Mouse (Mus musculus) kidney, adult 2 months (tissue): ENCODE results near the gene Enox2. TPM values are rescaled to one million over a fixed set of nuclear protein-coding genes. Genes with fewer than 3 reads are reported as not detected.
A peak's percentile ranks its signal among the peaks of the same experiment; 100 is the strongest.
"Not testable (repeated sequence)": the region's sequence is repeated elsewhere in the genome, so short reads cannot be mapped to it uniquely, and the experiment has no call there.

Experiments used
- DNase-seq: peaks from one replicate; pipeline ENCODE4 v3.0.0; 2021
- H3K27ac ChIP-seq: fragments of 200-500 bp; 2 replicates; pipeline ENCODE4 v1.5.1; 2012; ENCODE audit warnings: low read depth, low read length, control low read depth, inconsistent platforms; ENCODE audit not compliant: insufficient read depth
- H3K27me3 ChIP-seq: fragments of 200-500 bp; replicated peaks from 2 replicates; pipeline ENCODE4 v1.6.1; 2012; ENCODE audit warnings: mild to moderate bottlenecking, moderate library complexity, low read length, inconsistent platforms; ENCODE audit not compliant: control insufficient read depth, insufficient read depth
- H3K36me3 ChIP-seq: fragments of 200-500 bp; 2 replicates; pipeline ENCODE4 v1.6.1; 2012; ENCODE audit warnings: mild to moderate bottlenecking, moderate library complexity, low read length, inconsistent platforms; ENCODE audit not compliant: control insufficient read depth, insufficient read depth
- H3K4me1 ChIP-seq: fragments of 200-500 bp; 2 replicates; pipeline ENCODE4 v1.6.1; 2011; ENCODE audit warnings: low read length; ENCODE audit not compliant: control insufficient read depth, insufficient read depth
- H3K4me3 ChIP-seq: fragments of 200-500 bp; 2 replicates; pipeline ENCODE4 v1.5.1; 2011; ENCODE audit warnings: mild to moderate bottlenecking, low read depth, low read length, control low read depth; ENCODE audit not compliant: insufficient read depth
- CTCF ChIP-seq: fragments of 200-500 bp; conservative IDR thresholded peaks from 2 replicates; pipeline ENCODE4 v1.5.1; 2011; ENCODE audit warnings: low read depth, mild to moderate bottlenecking, control low read depth, low read length, moderate library complexity, mixed read lengths; ENCODE audit not compliant: insufficient read depth, insufficient read length
- POLR2A ChIP-seq: fragments of 200-500 bp; IDR thresholded peaks from one replicate; pipeline ENCODE4 v1.6.1; 2011; ENCODE audit warnings: low read depth, low read length, control low read depth
- WGBS: fragments of 180-500 bp; shearing (Covaris S2); methylation state at CpG from one replicate; pipeline ENCODE4 v1.1.7; 2018; 5-methylcytosine and 5-hydroxymethylcytosine counted together
- polyA plus RNA-seq: library from polyadenylated mRNA; depleted of rRNA; stranded (reverse); fragments of >200 nt; gene quantifications from 2 replicates; pipeline ENCODE4 v1.2.3, GENCODE M21; 2012

Gene Enox2
- polyA plus RNA-seq, 1 experiment: 10.3 TPM

- Histone ChIP-seq H3K4me1 (no peaks in the 10 kb centered on the region), H3K4me3 (no peak overlapping the region), H3K27me3 (no peaks in the 10 kb centered on the region), H3K36me3 (no peaks in the 10 kb centered on the region), H3K27ac (no peak overlapping the region)
- 60% methylated on average over 3 of the region's 3 CpGs for WGBS
- TF ChIP-seq CTCF (no peak), POLR2A (no peak)
- DNase-seq: no peak
Measured at GRCm38 (mm10) chrX:49116465-49116864, 171.6 kb downstream of the Enox2 start.

GRCm38 (mm10) chrX:49112412-49112811 lies 175.6 kb downstream of the Enox2 start:
- Histone ChIP-seq H3K4me1 (no peaks in the 10 kb centered on the region), H3K4me3 (no peak overlapping the region), H3K36me3 (no peaks in the 10 kb centered on the region), H3K27ac (no peak overlapping the region), H3K27me3 (no peaks in the 10 kb centered on the region)
- WGBS: 34% methylated on average over 3 of the region's 3 CpGs
- DNase-seq: peak; percentile 21
- TF ChIP-seq CTCF (no peak), POLR2A (no peak)

DNA sequence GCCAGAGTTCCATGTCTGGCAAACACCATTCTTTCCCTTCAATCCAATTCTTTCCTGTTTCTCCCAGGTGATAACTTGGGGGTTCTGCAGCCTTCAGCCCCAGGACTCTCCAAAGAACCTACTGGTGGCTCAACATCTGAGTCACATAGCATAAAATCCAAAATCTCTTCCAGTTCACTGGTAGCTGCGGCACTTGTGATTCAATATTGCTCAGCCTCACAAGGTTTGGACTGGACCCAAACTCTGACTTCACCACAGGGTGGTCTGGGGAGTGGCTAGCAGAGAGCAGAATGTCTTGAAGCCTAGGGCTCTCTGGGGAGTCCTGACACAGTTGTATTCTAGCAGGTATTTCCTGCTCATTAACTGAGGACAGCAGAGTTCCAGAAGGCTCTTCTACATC lies 187.5 kb downstream of the Enox2 start:
- not testable (repeated sequence) for H3K4me1 ChIP-seq, H3K36me3 ChIP-seq, H3K4me3 ChIP-seq, DNase-seq, H3K27ac ChIP-seq, H3K27me3 ChIP-seq
- WGBS: 73% methylated on average over 1 of the region's 1 CpGs

DNA sequence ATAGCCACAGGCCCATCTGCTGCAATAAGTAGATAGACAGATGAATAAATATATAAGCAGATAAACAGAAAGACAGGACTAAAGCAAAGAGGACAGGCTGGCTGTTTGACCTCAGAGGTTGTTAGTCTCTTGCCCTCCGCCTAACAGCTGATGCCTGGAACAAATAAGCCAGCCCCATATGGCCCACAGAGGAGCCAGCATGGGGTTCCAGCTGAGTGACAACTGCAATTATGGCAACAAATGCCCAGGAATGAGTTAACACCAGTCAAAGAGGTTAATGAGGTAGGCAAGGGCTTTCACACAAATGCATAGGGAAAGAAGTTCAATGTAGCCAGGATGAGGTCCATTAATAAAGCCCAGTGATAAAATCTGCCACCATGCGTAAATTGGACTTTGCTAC lies 191.8 kb downstream of the Enox2 start:
- Histone ChIP-seq H3K27ac (no peak overlapping the region), H3K27me3 (no peaks in the 10 kb centered on the region), H3K4me1 (no peaks in the 10 kb centered on the region), H3K4me3 (no peak overlapping the region), H3K36me3 (no peaks in the 10 kb centered on the region)
- DNase-seq: no peak
- 96% methylated on average over 2 of the region's 2 CpGs for WGBS
- TF ChIP-seq CTCF (no peak), POLR2A (no peak)

- DNase-seq: no peak
- 80% methylated on average over 6 of the region's 6 CpGs for WGBS
- H3K27me3 ChIP-seq: no peaks in the 10 kb centered on the region
- no peak overlapping the region for H3K27ac ChIP-seq
- no peaks in the 10 kb centered on the region for H3K36me3 ChIP-seq
- H3K4me3 ChIP-seq: no peak overlapping the region
- H3K4me1 ChIP-seq: no peaks in the 10 kb centered on the region
- TF ChIP-seq POLR2A: no peak
- TF ChIP-seq CTCF: no peak
Measured at GRCm38 (mm10) chrX:49075055-49075454, 213.0 kb downstream of the Enox2 start.

DNA sequence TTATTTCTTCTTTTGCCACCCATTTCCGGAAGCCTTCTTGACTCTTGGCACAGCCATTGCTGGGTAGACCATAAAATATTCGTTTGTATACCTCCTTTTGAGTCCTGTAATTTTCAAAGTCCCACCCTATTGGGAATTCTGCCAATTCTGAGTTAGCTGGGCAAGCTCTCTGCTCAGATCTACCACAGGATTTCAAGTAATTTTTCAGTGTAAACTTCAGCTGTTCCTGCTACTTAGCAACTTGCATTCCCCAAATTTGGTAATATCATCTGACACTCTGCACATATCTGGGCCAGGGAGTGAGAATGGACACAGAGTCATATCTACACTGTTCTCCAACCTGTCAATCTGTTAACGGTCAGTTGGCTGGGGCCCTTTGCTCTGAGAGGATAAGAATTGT lies 214.5 kb downstream of the Enox2 start:
- DNase-seq: no peak
- Histone ChIP-seq H3K4me3 (no peak overlapping the region), H3K27me3 (no peaks in the 10 kb centered on the region), H3K27ac (no peak overlapping the region), H3K4me1 (no peaks in the 10 kb centered on the region), H3K36me3 (no peaks in the 10 kb centered on the region)
- TF ChIP-seq POLR2A: no peak
- no peak for TF ChIP-seq CTCF
- WGBS: 49% methylated on average over 3 of the region's 3 CpGs

GRCm38 (mm10) chrX:49045118-49045517 lies 242.9 kb downstream of the Enox2 start:
- Histone ChIP-seq H3K36me3 (no peaks in the 10 kb centered on the region), H3K27me3 (no peaks in the 10 kb centered on the region), H3K27ac (no peak overlapping the region), H3K4me3 (no peak overlapping the region), H3K4me1 (no peaks in the 10 kb centered on the region)
- no peak for TF ChIP-seq CTCF
- no peak for TF ChIP-seq POLR2A
- no peak for DNase-seq

GRCm38 (mm10) chrX:49009746-49010145 lies 278.3 kb downstream of the Enox2 start:
- H3K4me1 ChIP-seq: no peaks in the 10 kb centered on the region
- no peaks in the 10 kb centered on the region for H3K36me3 ChIP-seq
- no peak for TF ChIP-seq CTCF
- TF ChIP-seq POLR2A: no peak
- WGBS: 73% methylated on average over 5 of the region's 5 CpGs
- H3K27ac ChIP-seq: no peak overlapping the region
- DNase-seq: no peak
- no peak overlapping the region for H3K4me3 ChIP-seq
- H3K27me3 ChIP-seq: no peaks in the 10 kb centered on the region
